Mouse (Mus musculus) heart, embryonic 13.5 days (tissue): ENCODE results near the gene Gm10570. TPM values are rescaled to one million over a fixed set of nuclear protein-coding genes. Genes with fewer than 3 reads are reported as not detected.
A peak's percentile ranks its signal among the peaks of the same experiment; 100 is the strongest.

Experiments
- ATAC-seq: fragments of 200-750 bp; cut with Nextera tagmentation; 2 replicates; pipeline ENCODE4 v1.8.0; 2017; ENCODE audit warnings: moderate TSS enrichment; ENCODE audit not compliant: insufficient number of reproducible peaks, low FRiP score, low TSS enrichment; ENCODE audit errors: extremely low read depth
- H3K27ac ChIP-seq: fragments of 300-500 bp; sonication (generic); replicated peaks from 2 replicates; pipeline ENCODE4 v1.5.1; 2015; ENCODE audit warnings: moderate library complexity, mild to moderate bottlenecking, inconsistent platforms
- H3K27me3 ChIP-seq: fragments of 300-500 bp; sonication (generic); replicated peaks from 2 replicates; pipeline ENCODE4 v1.6.1; 2015; ENCODE audit warnings: mild to moderate bottlenecking, inconsistent platforms
- H3K36me3 ChIP-seq: fragments of 300-500 bp; sonication (generic); 2 replicates; pipeline ENCODE4 v1.6.1; 2015; ENCODE audit warnings: mild to moderate bottlenecking, inconsistent platforms
- H3K4me1 ChIP-seq: fragments of 300-500 bp; sonication (generic); 2 replicates; pipeline ENCODE4 v1.6.1; 2015; ENCODE audit warnings: inconsistent platforms
- H3K4me2 ChIP-seq: fragments of 300-500 bp; sonication (generic); 2 replicates; pipeline ENCODE4 v1.6.1; 2015; ENCODE audit warnings: inconsistent platforms, mild to moderate bottlenecking, moderate library complexity
- H3K4me3 ChIP-seq: fragments of 300-500 bp; sonication (generic); 2 replicates; pipeline ENCODE4 v1.5.1; 2015; ENCODE audit warnings: moderate library complexity, mild to moderate bottlenecking, inconsistent platforms
- H3K9ac ChIP-seq: fragments of 300-500 bp; sonication (generic); 2 replicates; pipeline ENCODE4 v1.6.1; 2015; ENCODE audit warnings: inconsistent platforms, mild to moderate bottlenecking, moderate library complexity
- H3K9me3 ChIP-seq: fragments of 300-500 bp; sonication (generic); 2 replicates; pipeline ENCODE4 v1.6.1; 2016; ENCODE audit warnings: inconsistent platforms
- WGBS: fragments of 180-500 bp; shearing (Covaris S2); methylation state at CpG from one replicate; pipeline ENCODE4 v1.1.7; 2015; ENCODE audit warnings: mixed read lengths; 5-methylcytosine and 5-hydroxymethylcytosine counted together
- polyA plus RNA-seq: library from polyadenylated mRNA; unstranded; fragments of >200 nt; fragmentation: Nextera tagmentation; extraction: Ambion mirVana; gene quantifications from 2 replicates; pipeline ENCODE4 v1.2.1, GENCODE M21; 2015

Gene Gm10570
- polyA plus RNA-seq = 0.75 and 1.2 TPM in 2 replicates

DNA sequence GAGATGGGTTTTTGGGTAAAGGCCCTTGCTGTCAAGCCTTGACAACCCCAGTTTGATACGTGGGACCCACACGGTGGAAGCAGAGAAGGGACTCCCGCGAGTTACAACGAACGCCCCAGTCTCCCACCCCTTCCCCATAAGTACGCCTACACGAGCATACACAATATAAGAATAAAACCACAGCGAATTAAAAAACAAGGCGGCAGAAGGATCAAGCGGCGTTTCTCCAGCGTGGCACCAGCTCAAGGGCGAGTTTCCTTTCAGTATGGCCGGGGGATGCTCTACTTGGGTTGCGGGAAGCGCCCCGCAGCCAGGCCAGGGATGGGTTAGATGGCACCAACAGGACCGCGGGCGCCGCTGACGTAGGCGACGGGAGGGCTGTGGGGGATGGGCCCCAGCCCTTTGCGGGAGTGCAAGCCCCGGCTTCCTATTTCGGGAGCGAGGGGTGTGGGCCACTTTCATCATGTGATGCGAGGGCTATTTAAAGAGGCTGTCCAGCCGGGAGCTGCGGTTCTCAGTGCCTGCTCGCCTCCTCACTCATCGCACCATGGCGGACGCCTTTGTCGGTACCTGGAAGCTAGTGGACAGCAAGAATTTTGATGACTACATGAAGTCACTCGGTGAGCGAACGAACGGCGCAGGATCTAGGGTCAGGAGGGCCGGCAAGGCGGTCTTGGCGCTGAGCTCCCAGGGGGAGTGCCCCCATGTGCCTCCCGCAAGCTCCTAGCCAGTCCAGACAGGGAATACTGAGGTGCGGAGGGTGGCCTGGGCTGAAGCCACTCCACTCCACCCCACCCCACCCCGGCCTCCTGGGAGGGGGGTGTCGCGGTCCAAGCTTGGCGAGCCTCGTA is at the start of gene Gm10570, which contains the start of gene Fabp3:
Gene Gm10570 (minus strand): TSS at position 444 of the 851 bp plus-strand sequence.
Gene Fabp3 (plus strand): TSS at position 365 of the 851 bp plus-strand sequence.
- Histone ChIP-seq H3K4me1 (peaks cover 65% of the 10 kb centered on the region), H3K27me3 (peaks cover 47% of the 10 kb centered on the region), H3K27ac (peak within 1 kb of the TSS; percentile 96), H3K4me2 (peak within 1 kb of the TSS; percentile 80), H3K9me3 (no peaks in the 10 kb centered on the region), H3K4me3 (peak within 1 kb of the TSS; percentile 71), H3K36me3 (peaks cover 17% of the 10 kb centered on the region), H3K9ac (peak within 1 kb of the TSS; percentile 94)
- peak; percentile 34; the same call in 1 of the 2 replicates for ATAC-seq
- WGBS = under 1% methylated on average over 52 of the region's 52 CpGs

DNA sequence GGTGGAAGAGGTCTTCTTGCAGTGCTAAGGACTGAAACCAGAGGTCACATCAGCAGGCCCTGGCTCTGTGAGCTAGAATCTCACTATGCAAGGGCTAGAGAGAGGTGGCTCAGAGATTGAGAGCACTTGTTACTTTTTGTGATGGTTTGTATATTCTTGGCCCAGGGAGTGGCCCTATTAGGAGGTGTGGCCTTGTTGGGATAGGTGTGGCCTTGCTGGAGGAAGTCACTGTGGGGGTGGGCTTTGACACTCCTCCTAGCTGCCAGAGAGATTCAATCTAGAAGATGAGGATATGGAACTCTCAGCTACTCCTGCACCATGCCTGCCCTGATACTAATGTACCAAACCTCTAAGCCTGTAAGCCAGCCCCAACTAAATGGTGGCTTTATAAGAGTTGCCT is 49.5 kb upstream of the Gm10570 start:
- H3K4me2 ChIP-seq = no peak overlapping the region
- H3K36me3 ChIP-seq = peaks cover 33% of the 10 kb centered on the region
- no peaks in the 10 kb centered on the region for H3K9me3 ChIP-seq
- H3K27ac ChIP-seq = no peak overlapping the region
- H3K4me3 ChIP-seq = no peak overlapping the region
- no peaks in the 10 kb centered on the region for H3K27me3 ChIP-seq
- no peak overlapping the region for H3K9ac ChIP-seq
- H3K4me1 ChIP-seq = peaks cover 21% of the 10 kb centered on the region
- ATAC-seq = no peak

DNA sequence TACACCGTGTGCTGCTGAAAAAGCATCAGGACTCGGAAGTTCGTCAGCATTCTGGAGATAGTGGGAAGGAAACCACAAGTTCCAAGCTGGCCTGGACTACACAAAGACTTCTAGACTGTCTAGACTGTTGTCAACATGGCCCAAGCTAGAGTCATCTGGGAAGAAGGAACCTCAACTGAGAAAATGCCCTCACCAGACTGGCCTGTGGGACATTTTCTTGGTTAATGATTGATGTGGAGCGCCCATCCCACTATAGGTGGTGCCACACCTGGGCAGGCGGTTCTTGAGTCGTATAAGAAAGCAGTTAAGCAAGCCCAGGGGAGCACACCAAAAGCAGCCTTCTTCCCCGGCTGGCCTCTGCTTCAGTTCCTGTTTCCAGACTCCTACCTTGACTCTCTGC is 44.1 kb upstream of the Gm10570 start:
- no peak for ATAC-seq
- WGBS = 86% methylated on average over 7 of the region's 7 CpGs
- Histone ChIP-seq H3K4me3 (no peak overlapping the region), H3K4me1 (no peaks in the 10 kb centered on the region), H3K36me3 (peaks cover 79% of the 10 kb centered on the region), H3K27me3 (no peaks in the 10 kb centered on the region), H3K27ac (no peak overlapping the region), H3K4me2 (no peak overlapping the region), H3K9me3 (no peaks in the 10 kb centered on the region), H3K9ac (no peak overlapping the region)

DNA sequence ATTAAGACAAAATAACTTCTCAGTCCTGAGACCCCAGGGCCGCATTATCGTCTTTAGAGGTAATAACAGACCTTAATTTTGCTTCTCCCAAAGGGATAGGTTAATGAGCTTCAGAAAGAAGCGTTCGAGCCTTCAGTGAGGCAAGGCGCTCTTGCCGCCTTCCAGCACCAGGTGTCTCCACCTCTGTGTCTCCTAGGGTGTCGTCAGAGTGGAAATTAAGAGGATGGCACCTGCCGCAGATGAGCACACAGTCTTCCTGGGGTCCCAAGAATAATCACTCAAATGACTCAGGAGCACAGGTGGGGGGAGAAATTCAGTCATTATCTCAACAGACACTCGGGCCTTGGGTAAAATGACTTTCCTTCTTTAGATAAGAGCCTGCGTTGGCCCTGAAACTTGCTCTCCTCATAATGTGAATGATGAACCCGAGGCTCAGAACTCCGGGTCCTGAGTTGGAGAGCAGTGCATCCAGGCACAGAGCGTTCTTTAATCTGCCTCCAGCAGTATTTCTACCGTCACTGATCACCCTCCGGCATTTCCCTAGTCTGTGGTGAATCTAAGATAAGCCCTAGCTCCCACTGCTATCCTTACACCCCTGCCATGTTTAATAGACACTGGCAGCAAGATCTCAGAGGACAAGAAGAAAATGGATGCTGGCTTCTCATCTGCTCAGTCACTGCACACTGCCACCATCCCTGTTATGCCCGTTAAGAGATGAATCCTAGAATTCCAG is 42.4 kb upstream of the Gm10570 start:
- no peak overlapping the region for H3K27ac ChIP-seq
- H3K9me3 ChIP-seq = no peaks in the 10 kb centered on the region
- H3K4me2 ChIP-seq = no peak overlapping the region
- ATAC-seq = no peak
- peaks cover 80% of the 10 kb centered on the region for H3K36me3 ChIP-seq
- no peaks in the 10 kb centered on the region; the same call in 1 of the 2 replicates for H3K4me1 ChIP-seq
- 80% methylated on average over 16 of the region's 16 CpGs for WGBS
- no peaks in the 10 kb centered on the region for H3K27me3 ChIP-seq
- no peak overlapping the region for H3K9ac ChIP-seq
- no peak overlapping the region for H3K4me3 ChIP-seq

DNA sequence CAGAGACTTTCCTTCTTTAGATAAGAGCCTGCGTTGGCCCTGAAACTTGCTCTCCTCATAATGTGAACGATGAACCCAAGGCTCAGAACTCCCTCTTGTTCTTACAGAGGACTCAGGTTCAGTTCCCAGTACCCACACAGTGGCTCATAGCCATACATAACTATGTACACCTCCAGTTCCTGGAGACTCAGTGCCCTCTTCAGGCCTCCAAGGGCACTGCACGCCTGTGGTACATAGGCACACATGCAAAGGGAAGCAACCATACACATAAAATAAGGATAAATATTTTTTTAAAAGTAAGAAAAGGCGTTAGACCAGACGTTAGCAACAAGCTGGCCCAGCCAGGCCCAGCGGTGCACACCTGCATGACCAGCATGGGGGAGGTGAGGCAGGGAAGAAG is 41.2 kb upstream of the Gm10570 start:
- no peak overlapping the region for H3K27ac ChIP-seq

DNA sequence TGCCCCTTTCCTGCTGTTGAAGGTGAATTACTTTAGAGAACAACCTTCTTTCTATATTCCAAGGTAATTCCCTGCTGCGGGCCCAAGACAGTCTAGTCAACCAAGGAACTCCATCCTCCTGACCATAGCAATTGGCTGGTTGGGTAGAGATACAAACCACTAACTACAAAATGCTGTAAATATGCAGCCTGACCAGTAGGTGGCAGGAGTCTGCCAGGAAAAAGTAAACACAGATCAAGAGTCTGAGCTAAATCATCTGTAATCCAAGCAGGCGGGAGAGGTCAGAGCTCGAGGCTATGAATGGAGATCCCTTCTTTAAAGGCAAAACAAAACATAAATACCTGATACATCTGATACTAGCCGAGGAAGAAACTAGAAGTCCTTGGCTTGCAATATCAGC is 33.2 kb upstream of the Gm10570 start:
- Histone ChIP-seq H3K27ac (no peak overlapping the region), H3K4me3 (no peak overlapping the region), H3K9me3 (no peaks in the 10 kb centered on the region), H3K27me3 (no peaks in the 10 kb centered on the region), H3K36me3 (peaks cover 50% of the 10 kb centered on the region), H3K4me2 (no peak overlapping the region), H3K4me1 (no peaks in the 10 kb centered on the region; the same call in 1 of the 2 replicates), H3K9ac (no peak overlapping the region)
- no peak for ATAC-seq
- 26% methylated on average over 4 of the region's 4 CpGs for WGBS

More for the DNA sequence above, 41.2 kb upstream of the Gm10570 start:
- no peak overlapping the region for H3K9ac ChIP-seq
- H3K27me3 ChIP-seq = no peaks in the 10 kb centered on the region
- 91% methylated on average over 6 of the region's 6 CpGs for WGBS
- peaks cover 84% of the 10 kb centered on the region for H3K36me3 ChIP-seq
- no peak for ATAC-seq
- no peaks in the 10 kb centered on the region for H3K9me3 ChIP-seq
- no peak overlapping the region for H3K4me2 ChIP-seq
- H3K4me3 ChIP-seq = no peak overlapping the region
- no peaks in the 10 kb centered on the region; the same call in 1 of the 2 replicates for H3K4me1 ChIP-seq

DNA sequence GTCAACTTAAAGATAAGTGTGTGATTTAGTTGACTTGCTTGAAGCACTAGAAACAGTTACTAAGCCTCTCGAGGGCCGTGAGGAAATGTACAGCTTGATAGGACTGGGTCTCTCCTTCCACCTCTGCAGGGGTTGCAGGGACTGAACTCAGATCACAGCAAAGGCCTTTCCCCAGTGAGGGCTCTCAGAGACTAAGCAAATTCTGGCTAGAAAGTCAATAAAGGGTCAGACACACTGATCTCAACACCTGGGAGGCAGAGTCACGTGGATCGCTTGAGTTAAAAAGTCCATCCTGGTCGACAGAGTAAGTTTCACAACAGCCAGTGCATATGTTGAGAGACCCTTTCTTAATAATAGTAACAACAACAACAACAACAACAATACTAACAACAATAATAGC is 27.4 kb upstream of the Gm10570 start:
- H3K9me3 ChIP-seq = no peaks in the 10 kb centered on the region
- no peak overlapping the region for H3K4me2 ChIP-seq
- WGBS = 83% methylated on average over 5 of the region's 5 CpGs
- no peak overlapping the region for H3K4me3 ChIP-seq
- no peak for ATAC-seq
- H3K36me3 ChIP-seq = peaks cover 72% of the 10 kb centered on the region
- no peak overlapping the region for H3K9ac ChIP-seq
- no peaks in the 10 kb centered on the region for H3K27me3 ChIP-seq
- H3K27ac ChIP-seq = no peak overlapping the region
- H3K4me1 ChIP-seq = no peaks in the 10 kb centered on the region

DNA sequence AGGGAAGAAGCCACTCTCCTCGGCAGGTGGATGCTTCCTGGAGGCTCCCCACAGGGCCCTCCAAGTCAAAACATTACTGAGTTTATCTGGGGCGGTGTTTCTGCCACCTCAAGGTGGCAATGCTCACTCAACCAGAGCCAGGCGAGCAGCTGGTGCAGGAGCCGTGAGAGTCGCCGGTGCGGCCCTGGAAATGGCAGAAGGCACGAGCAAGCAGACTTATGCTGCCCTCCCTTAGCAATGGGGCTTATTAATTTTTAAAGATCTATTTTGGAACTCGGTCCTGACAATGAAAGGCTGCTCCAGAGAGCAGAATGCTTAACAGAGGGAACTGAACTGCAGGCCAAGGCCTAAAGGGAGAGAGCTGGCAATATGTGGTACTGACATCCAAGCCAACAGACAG is 18.9 kb upstream of the Gm10570 start:
- Histone ChIP-seq H3K9me3 (no peaks in the 10 kb centered on the region), H3K36me3 (peaks cover 84% of the 10 kb centered on the region), H3K4me2 (no peak overlapping the region), H3K27ac (no peak overlapping the region; the same call in 1 of the 2 replicates), H3K4me1 (peaks cover 24% of the 10 kb centered on the region), H3K9ac (no peak overlapping the region), H3K4me3 (no peak overlapping the region), H3K27me3 (no peaks in the 10 kb centered on the region)
- no peak for ATAC-seq
- WGBS = 83% methylated on average over 9 of the region's 9 CpGs

DNA sequence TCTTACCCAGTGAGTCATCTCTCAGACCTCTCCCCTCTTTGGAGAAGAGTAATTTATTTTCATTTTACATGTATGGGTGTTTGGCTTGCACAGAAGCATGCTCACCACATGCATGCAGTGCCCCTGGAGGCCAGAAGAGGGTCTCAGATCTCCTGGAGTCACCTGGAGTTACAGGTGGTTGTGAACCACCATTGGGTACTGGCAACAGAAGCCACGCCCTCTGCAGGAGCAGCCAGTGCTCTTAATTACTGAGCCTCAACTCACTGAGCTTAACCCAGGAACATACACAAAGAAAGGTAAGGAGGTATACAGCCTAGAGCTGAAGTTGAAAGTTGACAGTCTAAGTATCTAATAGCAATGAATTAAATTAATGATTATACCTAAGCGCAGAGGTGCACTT is 17.0 kb upstream of the Gm10570 start:
- no peaks in the 10 kb centered on the region for H3K27me3 ChIP-seq
- ATAC-seq = no peak
- peaks cover 81% of the 10 kb centered on the region for H3K36me3 ChIP-seq

DNA sequence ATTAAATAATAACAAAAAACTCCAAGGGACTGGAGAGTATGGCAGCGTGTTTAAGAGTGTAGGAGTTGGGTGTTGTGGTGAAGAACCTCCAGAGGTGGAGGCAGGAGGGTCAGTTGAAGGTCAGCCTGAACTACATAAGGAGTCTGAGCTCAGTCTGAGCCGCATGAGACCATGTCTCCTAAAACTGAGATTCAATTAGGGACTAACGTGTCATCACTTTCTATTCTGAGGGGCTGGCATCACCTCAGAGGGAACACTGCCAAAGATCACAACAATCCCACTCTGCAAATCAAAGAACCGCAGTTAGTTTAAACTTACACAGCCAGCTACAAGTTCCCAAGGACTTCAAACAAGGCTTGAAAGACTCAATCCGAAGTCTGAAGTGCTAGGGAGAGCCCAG is 15.1 kb upstream of the Gm10570 start:
- H3K4me3 ChIP-seq = no peak overlapping the region
- peak overlapping the region; percentile 92 for H3K27ac ChIP-seq
- H3K9me3 ChIP-seq = no peaks in the 10 kb centered on the region
- peaks cover 44% of the 10 kb centered on the region for H3K4me1 ChIP-seq
- peak; percentile 57; the same call in 1 of the 2 replicates for ATAC-seq
- no peaks in the 10 kb centered on the region for H3K27me3 ChIP-seq
- 24% methylated on average over 5 of the region's 5 CpGs for WGBS
- peak overlapping the region; percentile 33; the same call in 1 of the 2 replicates for H3K4me2 ChIP-seq
- peak overlapping the region; percentile 65 for H3K9ac ChIP-seq
- peaks cover 81% of the 10 kb centered on the region for H3K36me3 ChIP-seq

More for the DNA sequence above, 17.0 kb upstream of the Gm10570 start:
- Histone ChIP-seq H3K9me3 (no peaks in the 10 kb centered on the region), H3K4me2 (no peak overlapping the region), H3K9ac (no peak overlapping the region), H3K27ac (no peak overlapping the region), H3K4me3 (no peak overlapping the region), H3K4me1 (peaks cover 37% of the 10 kb centered on the region)
- WGBS = 92% methylated on average over 2 of the region's 2 CpGs

DNA sequence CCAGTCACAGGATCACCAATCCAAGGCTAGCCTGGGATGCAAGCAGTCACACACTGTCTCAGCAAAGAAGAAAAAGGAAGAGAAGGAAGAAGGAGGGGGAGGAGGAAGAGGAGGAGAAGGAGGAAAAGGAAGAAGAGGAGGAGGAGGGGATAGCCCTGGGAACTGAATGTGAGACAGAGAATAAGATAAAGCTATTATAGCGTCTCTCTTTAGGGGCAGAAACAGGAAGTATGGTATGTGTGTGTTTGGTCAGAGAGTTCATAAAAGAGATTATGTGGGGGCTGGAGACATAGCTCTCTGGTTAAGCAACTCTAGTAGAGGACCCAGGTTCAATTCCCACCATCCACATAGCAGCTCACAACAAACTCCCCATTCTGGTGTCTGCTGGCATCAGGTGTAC is 14.7 kb upstream of the Gm10570 start:
- Histone ChIP-seq H3K4me3 (no peak overlapping the region), H3K36me3 (peaks cover 78% of the 10 kb centered on the region), H3K27ac (peak overlapping the region; percentile 92), H3K27me3 (no peaks in the 10 kb centered on the region), H3K4me2 (peak overlapping the region; percentile 33; the same call in 1 of the 2 replicates), H3K4me1 (peaks cover 49% of the 10 kb centered on the region), H3K9me3 (no peaks in the 10 kb centered on the region), H3K9ac (peak overlapping the region; percentile 65; the same call in 1 of the 2 replicates)
- 26% methylated on average over 1 of the region's 1 CpGs for WGBS
- no peak for ATAC-seq
